Mouse (Mus musculus) Patski (cell line): Measurements from ENCODE around the gene Ngfr. TPM values are rescaled to one million over a fixed set of nuclear protein-coding genes. Genes with fewer than 3 reads are reported as not detected.

ENCODE experiments used
- ATAC-seq: fragments of 100-300 bp; one replicate; pipeline ENCODE4 v1.8.0; 2021
- CTCF ChIA-PET: fragments of 350-600 bp; sonication (Branson Sonifier 250); formaldehyde crosslinking; loops from one replicate; lab custom pipeline; 2022; ENCODE audit warnings: inconsistent platforms; lab: Charles Lee
- POLR2A ChIA-PET: fragments of 350-600 bp; sonication (Branson Sonifier 250); formaldehyde crosslinking; loops from one replicate; lab custom pipeline; 2022; ENCODE audit warnings: antibody characterized with exemption, inconsistent platforms; lab: Charles Lee
- DNase-seq: peaks from one replicate; pipeline ENCODE4 v3.0.0-alpha.2; 2011; ENCODE audit warnings: low read depth, low spot score
- H3K27me3 ChIP-seq: fragments of 371-371 bp; one replicate; pipeline ENCODE4 v1.5.1; 2021
- CTCF ChIP-seq: fragments of 100-300 bp; IDR thresholded peaks from one replicate; pipeline ENCODE4 v1.5.1; 2021
- in situ Hi-C: fragments of 300-500 bp; cut with MboI; formaldehyde crosslinking; loops from 3 replicates; pipeline ENCODE4 v1.11.1; 2018; ENCODE audit warnings: low pct_unique_long_range_greater_than_20kb, mixed read lengths
- polyA plus RNA-seq: library from polyadenylated mRNA; unstranded; gene quantifications from one replicate; pipeline ENCODE4 v1.2.3, GENCODE M21; 2021

Ngfr gene
- polyA plus RNA-seq, 1 experiment from 2014 or later: 0.09 TPM

DNA sequence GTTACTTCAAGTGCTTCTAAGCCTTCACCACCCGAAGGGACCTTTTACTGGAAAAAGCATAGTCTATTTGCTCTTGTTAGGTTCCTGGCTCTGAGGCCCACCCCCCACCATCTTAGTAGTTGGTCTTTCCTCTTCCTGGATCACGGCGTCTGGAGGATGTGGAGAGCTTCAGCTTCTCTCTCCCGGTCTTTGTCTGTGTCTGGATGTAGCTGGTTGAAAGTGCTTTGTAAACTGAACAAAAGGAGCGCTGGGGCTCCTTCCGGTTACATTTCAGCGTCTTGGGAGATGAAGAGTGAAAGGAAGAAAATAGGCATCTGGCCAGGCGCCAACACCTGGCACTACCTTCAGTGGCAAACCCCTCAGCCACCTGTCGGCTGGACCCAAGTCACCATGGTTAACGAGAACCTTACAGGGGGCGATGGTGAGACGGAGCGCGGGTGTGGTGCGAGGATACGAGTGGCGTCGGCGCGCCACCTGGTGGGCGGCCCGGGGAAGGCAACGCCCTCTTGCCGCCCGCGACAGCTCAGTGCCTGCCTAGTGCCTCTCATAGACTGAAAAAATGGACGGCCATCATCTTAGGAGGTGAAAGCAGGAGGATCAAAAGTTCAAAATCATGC lies 67.0 kb downstream of the Ngfr start:
- DNase-seq (no peak), ATAC-seq (peak; percentile 77)
- in situ Hi-C loops: loop anchor here (5.0 kb wide), 3 partner anchors 123 to 398 kb away; partner anchors contain the start of gene Dlx3
- peak; percentile 99 for TF ChIP-seq CTCF
- peaks cover 8% of the 10 kb centered on the region for H3K27me3 ChIP-seq
- POLR2A ChIA-PET: interaction anchor here (0.9 to 1.4 kb wide), 2 partner anchors 136 to 206 kb away, joined by 3 to 8 read pairs; partner anchors contain the start of gene Slc35b1
- CTCF ChIA-PET: interaction anchor here (0.7 to 3.9 kb wide), 32 partner anchors 9 to 404 kb away, joined by 3 to 59 read pairs (median 4); partner anchors contain the start of genes Slc35b1 and Spop

DNA sequence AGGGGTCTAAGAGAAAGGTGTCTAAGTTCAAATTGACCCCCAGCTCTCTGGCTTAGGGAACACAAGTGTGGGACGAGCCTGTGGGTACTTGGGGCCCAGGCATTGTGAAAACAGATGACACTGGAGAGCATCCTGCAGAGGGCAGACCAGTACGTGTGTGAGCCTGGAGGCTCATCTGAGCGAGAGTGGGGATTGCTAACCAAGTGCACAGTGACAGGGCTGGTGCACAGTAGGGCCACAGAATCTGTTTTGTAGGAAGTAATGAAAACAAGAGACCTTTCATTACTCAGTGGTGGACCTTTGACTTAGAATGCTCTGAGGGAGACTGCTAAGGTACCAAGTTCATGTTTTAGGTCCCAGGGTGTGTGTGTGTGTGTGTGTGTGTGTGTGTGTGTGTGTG lies 67.5 kb downstream of the Ngfr start:
- ATAC-seq (no peak), DNase-seq (no peak)
- no peak for TF ChIP-seq CTCF
- POLR2A ChIA-PET: no interaction called here
- in situ Hi-C loops: loop anchor here (5.0 kb wide), 3 partner anchors 123 to 398 kb away; partner anchors contain the start of gene Dlx3
- CTCF ChIA-PET: interaction anchor here (1.2 to 3.9 kb wide), 9 partner anchors 24 to 261 kb away, joined by 3 to 59 read pairs (median 5); partner anchors contain the start of gene Slc35b1
- H3K27me3 ChIP-seq: peaks cover 6% of the 10 kb centered on the region

DNA sequence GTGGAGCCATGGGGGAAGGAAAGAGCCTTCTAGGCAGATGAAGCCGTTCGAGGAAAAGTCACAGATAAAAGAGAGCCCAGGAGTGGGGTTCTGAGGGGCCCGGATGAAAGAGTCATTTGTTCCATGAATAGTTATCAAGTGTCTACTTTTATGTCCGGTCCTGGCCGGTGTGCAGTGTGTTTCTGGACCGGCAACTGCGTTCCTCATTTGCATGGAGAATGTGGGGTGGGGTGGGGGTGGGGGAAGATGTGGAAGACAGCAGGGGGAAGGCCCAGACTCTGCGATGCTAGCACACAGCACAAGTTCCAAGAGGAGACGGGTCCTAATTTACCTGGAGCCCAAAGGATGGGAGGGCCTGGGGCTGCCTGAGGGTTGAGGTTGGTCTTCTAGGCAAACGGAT lies 68.2 kb downstream of the Ngfr start:
- TF ChIP-seq CTCF: no peak
- peaks cover under 1% of the 10 kb centered on the region for H3K27me3 ChIP-seq
- in situ Hi-C loops: no loop called here
- DNase-seq: no peak
- CTCF ChIA-PET: interaction anchor here (1.2 to 3.9 kb wide), 3 partner anchors 104 to 134 kb away, joined by 3 to 59 read pairs (median 47); partner anchors contain the start of gene Slc35b1
- POLR2A ChIA-PET: no interaction called here
- no peak for ATAC-seq

Other genes starting within 250 kb of the Ngfr start
- 95.9 TPM for gene Slc35b1, start 203.0 kb downstream of the Ngfr start, polyA plus RNA-seq
- 102 TPM for gene Spop, start 173.7 kb downstream of the Ngfr start, polyA plus RNA-seq
- 0.73 TPM for gene Nxph3, start 73.2 kb downstream of the Ngfr start, polyA plus RNA-seq
- gene Phb, start 79.2 kb upstream of the Ngfr start, polyA plus RNA-seq: 158 TPM
- gene Zfp652, start 124.9 kb upstream of the Ngfr start, polyA plus RNA-seq: 26.4 TPM
- 0.04 TPM for gene B130006D01Rik, start 135.9 kb upstream of the Ngfr start, polyA plus RNA-seq
- gene Phospho1, start 236.8 kb upstream of the Ngfr start, polyA plus RNA-seq: 2.1 TPM
- gene Gngt2, start 249.5 kb upstream of the Ngfr start, polyA plus RNA-seq: not detected